Mouse (Mus musculus) yolk sac, embryonic 10.5 days (tissue): ENCODE measurements around the gene Nek7.
A peak's percentile ranks its signal among the peaks of the same experiment; 100 is the strongest.

Source experiments
- DNase-seq: peaks from one replicate; pipeline ENCODE4 v3.0.0-alpha.2; 2017; ENCODE audit warnings: low spot score

Gene Nek7

GRCm38 (mm10) chr1:138607862-138608261 lies 12.1 kb downstream of the Nek7 start:
- no peak for DNase-seq

GRCm38 (mm10) chr1:138606771-138607170 lies 13.2 kb downstream of the Nek7 start:
- DNase-seq: no peak

- no peak for DNase-seq
These were observed 15.2 kb downstream of the Nek7 start for GRCm38 (mm10) chr1:138604736-138605135.

GRCm38 (mm10) chr1:138603974-138604373 lies 16.0 kb downstream of the Nek7 start:
- no peak for DNase-seq

- DNase-seq: no peak
These were observed 21.9 kb downstream of the Nek7 start for GRCm38 (mm10) chr1:138598087-138598486.

- no peak for DNase-seq
These were observed 23.7 kb downstream of the Nek7 start for GRCm38 (mm10) chr1:138596127-138596706.

GRCm38 (mm10) chr1:138594910-138595309 lies 25.0 kb downstream of the Nek7 start:
- DNase-seq: no peak

GRCm38 (mm10) chr1:138593922-138594321 lies 26.0 kb downstream of the Nek7 start:
- no peak for DNase-seq

GRCm38 (mm10) chr1:138592466-138592865 lies 27.5 kb downstream of the Nek7 start:
- DNase-seq: no peak

GRCm38 (mm10) chr1:138590451-138591022 lies 29.4 kb downstream of the Nek7 start:
- DNase-seq: no peak

GRCm38 (mm10) chr1:138589126-138589525 lies 30.8 kb downstream of the Nek7 start:
- no peak for DNase-seq

- no peak for DNase-seq
These were observed 32.1 kb downstream of the Nek7 start for GRCm38 (mm10) chr1:138587812-138588211.

- DNase-seq: peak; percentile 31
These were observed 33.0 kb downstream of the Nek7 start for GRCm38 (mm10) chr1:138586891-138587290.

- DNase-seq: no peak
These were observed 35.4 kb downstream of the Nek7 start for GRCm38 (mm10) chr1:138584423-138585013.

- DNase-seq: no peak
These were observed 37.7 kb downstream of the Nek7 start for GRCm38 (mm10) chr1:138582225-138582624.

- no peak for DNase-seq
These were observed 40.0 kb downstream of the Nek7 start for GRCm38 (mm10) chr1:138579822-138580492.

GRCm38 (mm10) chr1:138579207-138579606 lies 40.7 kb downstream of the Nek7 start:
- no peak for DNase-seq

GRCm38 (mm10) chr1:138576803-138577202 lies 43.1 kb downstream of the Nek7 start:
- no peak for DNase-seq

GRCm38 (mm10) chr1:138576066-138576697 lies 43.8 kb downstream of the Nek7 start:
- no peak for DNase-seq

- no peak for DNase-seq
These were observed 44.3 kb downstream of the Nek7 start for GRCm38 (mm10) chr1:138575629-138576028.

GRCm38 (mm10) chr1:138571565-138572361 lies 48.2 kb downstream of the Nek7 start:
- DNase-seq: peak; percentile 17

- DNase-seq: no peak
These were observed 48.9 kb downstream of the Nek7 start for GRCm38 (mm10) chr1:138571038-138571441.
